Mouse (Mus musculus) left cerebral cortex, adult 8-10 months (tissue): Measurements from ENCODE around the gene Zzz3. TPM values are rescaled to one million over a fixed set of nuclear protein-coding genes. Genes with fewer than 3 reads are reported as not detected.

Experiments used
- DNase-seq, 2 experiments: peaks; one replicate each; pipeline ENCODE4 v3.0.0; 2022; ENCODE audit warnings: low spot score in 2 of 2
- total RNA-seq, 4 experiments: library from RNA; stranded (reverse); gene quantifications; 2 replicates each; pipeline ENCODE4 v1.2.4; 2022

Gene Zzz3
- total RNA-seq, 4 experiments from 2014 or later: 48.1 to 52.1 (median 49.2) TPM

- no peak for DNase-seq
These were observed 70.1 kb downstream of the Zzz3 start for GRCm38 (mm10) chr3:152465338-152465737.

GRCm38 (mm10) chr3:152466849-152467248 is 71.6 kb downstream of the Zzz3 start:
- no peak for DNase-seq

- no peak for DNase-seq
These were observed 72.0 kb downstream of the Zzz3 start for GRCm38 (mm10) chr3:152467312-152467711.

DNA sequence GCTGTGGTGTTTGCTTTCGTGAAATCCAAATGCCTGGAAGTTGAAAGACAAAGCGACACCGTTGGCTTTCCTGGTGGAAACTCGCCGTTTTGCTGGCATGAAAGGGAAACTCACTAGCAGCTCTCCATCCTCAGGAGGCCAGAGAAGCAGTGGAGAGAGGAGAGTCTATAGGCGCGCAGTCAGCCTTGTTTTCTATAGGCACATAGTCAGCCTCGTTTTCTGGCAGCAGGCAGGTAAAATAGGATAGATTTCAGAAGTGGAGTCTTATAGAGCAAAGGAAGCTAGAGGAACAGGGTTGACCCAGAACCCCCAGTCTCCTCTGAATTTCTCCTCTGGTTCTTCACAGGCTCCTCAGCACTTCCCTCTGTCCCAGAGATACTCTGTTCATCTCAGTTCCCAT is 72.8 kb downstream of the Zzz3 start:
- no peak for DNase-seq

GRCm38 (mm10) chr3:152468569-152469041 is 73.3 kb downstream of the Zzz3 start:
- no peak for DNase-seq

GRCm38 (mm10) chr3:152469423-152470200 is 74.3 kb downstream of the Zzz3 start:
- DNase-seq: no peak

- DNase-seq: no peak
These were observed 75.1 kb downstream of the Zzz3 start for GRCm38 (mm10) chr3:152470347-152470746.

DNA sequence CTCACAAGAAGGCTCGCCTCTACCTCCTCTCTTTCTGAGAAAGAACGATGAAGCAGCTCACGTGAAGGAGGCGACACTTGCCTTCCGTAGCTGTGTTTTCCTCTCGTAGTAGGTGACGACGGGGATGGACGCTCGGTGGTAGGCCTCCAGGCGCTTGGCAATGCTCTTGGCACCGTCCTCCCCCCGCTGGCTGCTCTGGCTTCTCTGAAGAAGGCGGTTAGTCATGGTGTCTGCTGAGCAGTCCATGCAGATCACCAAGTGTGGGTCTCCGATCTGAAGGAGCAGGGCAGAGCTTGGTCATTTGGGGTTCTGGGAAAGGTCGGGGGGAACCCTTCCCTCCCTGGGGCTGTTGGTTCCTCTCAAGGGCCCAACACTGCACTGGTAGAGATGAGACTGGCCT is 77.4 kb downstream of the Zzz3 start:
- DNase-seq: no peak

DNA sequence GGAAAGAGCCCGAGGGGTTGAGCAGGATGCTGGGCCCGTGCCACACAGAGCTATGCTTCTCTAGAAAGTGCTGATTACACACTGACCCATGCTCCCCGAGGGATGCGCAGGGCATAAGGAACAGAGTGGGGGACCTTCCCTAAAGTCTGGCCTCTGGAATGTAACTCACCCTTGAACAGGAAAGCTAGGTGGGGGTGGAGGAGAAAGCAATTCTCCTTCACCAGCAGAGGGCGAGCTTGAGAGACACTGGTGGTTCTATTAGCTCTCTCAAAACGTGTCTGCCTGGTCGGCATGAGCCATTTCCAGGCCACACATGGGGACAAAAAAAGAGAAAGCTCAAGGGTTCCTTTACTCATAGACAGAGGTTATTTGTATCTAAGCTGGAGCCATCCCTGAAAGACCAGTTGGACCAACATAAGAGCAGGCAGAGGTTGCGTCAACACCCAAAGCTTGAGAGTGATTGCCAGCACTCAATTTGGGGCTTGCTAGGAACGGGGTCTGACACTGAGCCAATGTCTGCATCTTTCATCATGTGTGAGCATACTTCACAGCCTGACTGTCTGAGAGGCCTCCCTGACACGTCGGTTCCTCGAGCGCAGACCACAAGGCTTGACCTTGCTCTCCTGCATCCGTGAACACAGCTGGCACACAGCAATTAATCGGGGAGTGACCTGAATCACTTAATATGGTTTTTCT is 79.5 kb downstream of the Zzz3 start:
- no peak for DNase-seq

GRCm38 (mm10) chr3:152475278-152475669 is 80.0 kb downstream of the Zzz3 start:
- no peak for DNase-seq

DNA sequence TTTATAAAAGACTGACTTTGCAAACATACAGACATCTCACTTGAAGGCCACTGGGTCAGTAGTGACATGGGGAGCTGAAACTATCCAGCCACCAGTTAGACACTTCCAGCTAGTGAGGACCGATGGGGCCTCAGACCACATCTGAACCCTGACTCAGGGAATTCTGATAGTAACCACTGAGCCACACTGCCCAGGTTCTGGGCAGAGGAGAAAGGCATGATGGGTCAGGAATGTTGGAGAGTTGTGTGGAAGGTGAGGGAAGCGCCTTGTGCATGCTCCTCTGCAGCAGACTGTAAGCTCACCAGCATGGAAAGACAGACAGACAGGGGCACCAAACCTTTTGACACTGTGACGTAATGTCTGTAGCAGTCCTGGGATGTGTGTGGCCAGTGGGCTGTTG is 80.6 kb downstream of the Zzz3 start:
- DNase-seq: no peak

GRCm38 (mm10) chr3:152477796-152478527 is 82.7 kb downstream of the Zzz3 start:
- peak in 1 of 2 experiments; percentile 45 for DNase-seq

DNA sequence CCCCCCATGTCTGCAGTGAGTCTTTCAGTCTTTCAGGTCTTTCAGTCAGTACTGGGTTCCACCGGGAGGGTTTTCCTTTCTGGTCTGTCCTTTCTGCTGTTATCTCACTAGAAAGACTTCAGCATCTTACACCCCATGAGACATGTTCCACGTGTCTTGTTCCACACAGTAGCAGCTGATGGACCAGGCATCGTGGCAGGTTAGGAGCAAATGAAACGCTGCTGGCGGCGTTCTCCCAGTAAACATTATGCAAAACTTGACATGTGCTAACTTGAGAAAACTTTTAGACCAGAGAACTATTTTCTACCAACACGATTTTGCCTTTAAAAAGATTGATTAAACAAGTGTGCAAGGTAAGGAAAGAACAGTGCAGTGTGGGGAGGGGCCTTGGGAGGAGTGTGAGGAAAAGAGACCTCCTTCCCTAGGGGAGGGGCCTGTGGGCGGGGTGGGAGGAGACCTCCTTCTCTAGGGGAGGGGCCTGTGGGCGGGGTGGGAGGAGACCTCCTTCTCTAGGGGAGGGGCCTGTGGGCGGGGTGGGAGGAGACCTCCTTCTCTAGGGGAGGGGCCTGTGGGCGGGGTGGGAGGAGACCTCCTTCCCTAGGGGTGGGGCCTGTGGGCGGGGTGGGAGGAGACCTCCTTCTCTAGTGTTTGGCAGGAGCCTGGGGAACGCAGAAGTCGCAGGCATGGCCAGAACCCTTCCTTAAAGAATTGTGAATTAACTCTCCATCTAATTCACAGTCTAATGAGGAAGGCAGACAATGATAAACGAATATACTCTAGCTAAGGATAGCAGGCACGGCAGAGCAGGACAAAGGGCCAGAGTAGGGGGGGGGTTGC is 83.5 kb downstream of the Zzz3 start:
- no peak for DNase-seq

DNA sequence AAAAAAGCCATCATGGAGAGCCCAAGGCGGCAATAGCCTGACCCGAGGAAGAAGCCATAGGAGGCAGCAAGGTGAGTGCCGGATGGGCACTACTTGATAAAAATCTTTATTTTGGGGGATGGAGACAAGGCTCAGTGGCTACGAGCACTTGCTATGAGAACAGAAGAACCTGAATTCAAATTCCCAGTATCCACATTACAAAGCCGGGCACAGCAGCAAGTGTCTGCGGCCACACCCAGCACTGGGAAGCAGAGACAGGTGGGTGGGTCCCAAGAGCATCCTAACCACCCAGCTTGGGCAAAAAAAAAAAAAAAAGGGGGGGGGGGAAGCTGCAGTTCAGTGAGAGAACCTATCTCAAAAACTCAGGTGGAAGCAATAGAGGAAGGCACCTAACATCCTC is 85.1 kb downstream of the Zzz3 start:
- no peak for DNase-seq

DNA sequence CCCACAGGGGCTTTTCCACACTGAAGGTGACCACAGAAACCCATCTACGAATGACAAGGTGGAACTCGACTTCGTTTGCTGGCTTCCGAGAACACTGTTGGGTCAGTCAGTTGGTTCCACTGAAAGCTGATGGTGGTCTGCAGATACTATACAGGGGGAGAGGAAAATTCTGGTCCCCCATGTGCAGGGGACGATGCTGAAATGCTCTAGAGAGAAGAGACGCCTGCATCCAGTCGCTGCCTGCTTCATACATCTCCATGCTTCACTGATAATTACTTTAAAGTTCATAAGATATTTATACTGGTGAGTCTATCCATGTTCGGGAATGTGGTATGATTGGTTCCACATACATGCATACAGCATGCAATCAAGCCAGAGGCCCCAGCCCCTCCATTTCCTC is 86.9 kb downstream of the Zzz3 start:
- no peak for DNase-seq

- DNase-seq: no peak
These were observed 88.5 kb downstream of the Zzz3 start for GRCm38 (mm10) chr3:152483800-152484199.

DNA sequence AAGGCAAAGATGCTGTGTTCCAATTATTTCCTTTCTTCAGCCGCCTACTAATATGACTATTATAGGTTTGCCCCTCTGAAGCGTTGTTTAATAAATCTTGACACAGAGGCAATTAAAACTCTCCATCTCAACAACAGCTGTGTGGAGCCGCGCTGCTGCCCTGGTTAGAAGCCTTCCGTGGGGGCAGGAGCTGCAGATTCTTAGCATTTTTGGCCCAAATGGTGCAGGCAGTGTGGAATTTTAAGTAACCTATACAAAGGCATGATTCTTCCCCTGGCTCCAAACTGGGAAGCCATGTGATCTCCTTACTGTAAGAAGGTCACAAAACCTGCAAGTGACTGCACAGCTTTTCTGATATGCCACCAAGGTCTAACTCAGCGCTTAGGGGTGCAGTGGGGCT is 88.9 kb downstream of the Zzz3 start:
- peak in 1 of 2 experiments; percentile 61 for DNase-seq

DNA sequence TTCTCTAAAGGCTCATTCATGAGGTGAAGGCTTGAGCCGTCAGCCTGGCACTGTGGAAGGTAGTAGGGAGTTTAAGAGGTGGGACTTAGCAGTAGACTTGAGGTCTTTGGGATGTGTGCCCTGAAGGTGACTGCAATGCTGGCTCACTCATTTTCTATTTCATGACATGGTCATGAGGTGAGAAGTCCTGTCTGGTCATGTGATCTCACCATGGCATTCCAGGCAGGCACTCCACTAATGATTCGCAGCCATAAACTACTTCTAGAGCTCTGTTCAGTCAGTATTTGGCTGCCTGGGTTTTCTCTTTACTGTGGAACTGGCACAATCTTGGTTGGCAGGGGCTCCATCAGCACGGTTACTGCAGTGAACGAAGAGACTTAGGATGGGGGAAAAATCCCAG is 93.7 kb downstream of the Zzz3 start:
- DNase-seq: no peak

DNA sequence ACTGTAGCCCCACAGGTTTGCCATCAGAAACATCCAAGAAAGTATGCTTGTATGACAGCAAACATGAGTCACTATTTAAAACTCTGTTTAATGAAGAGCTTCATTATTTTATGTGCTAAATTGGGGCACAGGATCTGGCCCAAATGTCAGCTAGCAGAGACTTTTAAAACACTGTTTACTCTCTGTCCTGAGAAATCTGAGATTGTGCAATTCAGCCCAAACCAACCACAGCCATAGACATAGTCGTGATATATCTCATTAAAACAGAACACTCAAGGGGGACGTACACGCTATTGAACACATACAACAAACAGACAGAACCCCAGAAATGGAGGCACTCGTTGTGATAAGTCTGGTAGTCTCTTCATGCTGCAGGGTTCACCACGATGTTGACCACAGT is 95.2 kb downstream of the Zzz3 start:
- no peak for DNase-seq

- DNase-seq: no peak
These were observed 97.0 kb downstream of the Zzz3 start for GRCm38 (mm10) chr3:152492241-152492640.

GRCm38 (mm10) chr3:152493813-152494212 is 98.5 kb downstream of the Zzz3 start:
- no peak for DNase-seq
